Mouse (Mus musculus) bone marrow, adult 2 months (tissue): ENCODE data around the gene Ntn4.

ENCODE experiments used
- CTCF ChIP-seq: fragments of 200-500 bp; IDR thresholded peaks from 2 replicates; pipeline ENCODE4 v1.5.1; 2011; ENCODE audit warnings: low read length, control low read depth; ENCODE audit not compliant: control insufficient read depth, insufficient read depth
- POLR2A ChIP-seq: fragments of 200-500 bp; IDR thresholded peaks from 2 replicates; pipeline ENCODE4 v1.6.1; 2011; ENCODE audit warnings: low read depth, mild to moderate bottlenecking, control low read depth, low read length, borderline replicate concordance; ENCODE audit not compliant: control insufficient read depth

DNA sequence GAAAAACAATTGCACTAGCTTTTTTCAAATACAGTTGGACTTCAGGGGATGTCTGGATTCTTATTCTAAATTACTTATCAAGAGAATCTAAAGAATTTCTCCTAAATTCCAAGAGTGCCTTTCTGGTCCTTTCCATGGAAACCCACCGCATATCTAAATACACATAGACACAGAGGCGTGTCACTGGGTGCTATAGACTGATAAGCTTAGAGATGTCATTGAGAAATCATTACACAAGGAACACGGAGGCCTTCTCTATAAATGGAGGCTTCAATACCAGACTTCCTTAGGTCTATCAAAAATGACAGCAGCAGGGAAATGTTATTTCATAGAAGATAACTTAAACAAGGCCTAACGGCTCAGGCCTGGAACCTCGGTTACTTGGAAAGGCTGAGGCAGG lies 68.0 kb downstream of the Ntn4 start:
- TF ChIP-seq CTCF (no peak), POLR2A (no peak)
